Mouse (Mus musculus) liver, embryonic 15.5 days (tissue): ENCODE measurements around the gene Polr2b. TPM values are rescaled to one million over a fixed set of nuclear protein-coding genes. Genes with fewer than 3 reads are reported as not detected.

Experiments
- ATAC-seq: fragments of 200-750 bp; cut with Nextera tagmentation; 2 replicates; pipeline ENCODE4 v1.8.0; 2017; ENCODE audit warnings: moderate number of reproducible peaks, mild to moderate bottlenecking, moderate library complexity; ENCODE audit not compliant: insufficient read depth
- H3K27ac ChIP-seq: fragments of 300-500 bp; sonication (generic); replicated peaks from 2 replicates; pipeline ENCODE4 v1.5.1; 2015; ENCODE audit warnings: mild to moderate bottlenecking, inconsistent platforms
- H3K27me3 ChIP-seq: fragments of 300-500 bp; sonication (generic); 2 replicates; pipeline ENCODE4 v1.6.1; 2015; ENCODE audit warnings: mild to moderate bottlenecking, inconsistent platforms
- H3K36me3 ChIP-seq: fragments of 300-500 bp; sonication (generic); replicated peaks from 2 replicates; pipeline ENCODE4 v1.6.1; 2015; ENCODE audit warnings: moderate library complexity, mild to moderate bottlenecking, inconsistent platforms
- H3K4me1 ChIP-seq: fragments of 300-500 bp; sonication (generic); replicated peaks from 2 replicates; pipeline ENCODE4 v1.6.1; 2015; ENCODE audit warnings: inconsistent platforms
- H3K4me2 ChIP-seq: fragments of 300-500 bp; sonication (generic); 2 replicates; pipeline ENCODE4 v1.6.1; 2015; ENCODE audit warnings: moderate library complexity, mild to moderate bottlenecking, inconsistent platforms
- H3K4me3 ChIP-seq: fragments of 300-500 bp; sonication (generic); replicated peaks from 2 replicates; pipeline ENCODE4 v1.5.1; 2015; ENCODE audit warnings: mild to moderate bottlenecking, inconsistent platforms
- H3K9ac ChIP-seq: fragments of 300-500 bp; sonication (generic); 2 replicates; pipeline ENCODE4 v1.6.1; 2015; ENCODE audit warnings: moderate library complexity, mild to moderate bottlenecking, inconsistent platforms
- H3K9me3 ChIP-seq: fragments of 300-500 bp; sonication (generic); replicated peaks from 2 replicates; pipeline ENCODE4 v1.6.1; 2016; ENCODE audit warnings: inconsistent platforms
- WGBS: fragments of 180-500 bp; shearing (Covaris S2); methylation state at CpG from one replicate; pipeline ENCODE4 v1.1.7; 2015; ENCODE audit warnings: mixed read lengths; ENCODE audit not compliant: insufficient replicate concordance; 5-methylcytosine and 5-hydroxymethylcytosine counted together
- microRNA-seq: library from miRNA; unstranded; fragments of <30 nt; microRNA quantifications from one replicate; pipeline ENCODE4, GENCODE M21; 2016
- polyA plus RNA-seq: library from polyadenylated mRNA; unstranded; fragments of >200 nt; fragmentation: Nextera tagmentation; extraction: Ambion mirVana; gene quantifications from 2 replicates; pipeline ENCODE4 v1.2.1, GENCODE M21; 2015

The Polr2b gene
- polyA plus RNA-seq, 1 experiment from 2014 or later: 26.0 TPM

DNA sequence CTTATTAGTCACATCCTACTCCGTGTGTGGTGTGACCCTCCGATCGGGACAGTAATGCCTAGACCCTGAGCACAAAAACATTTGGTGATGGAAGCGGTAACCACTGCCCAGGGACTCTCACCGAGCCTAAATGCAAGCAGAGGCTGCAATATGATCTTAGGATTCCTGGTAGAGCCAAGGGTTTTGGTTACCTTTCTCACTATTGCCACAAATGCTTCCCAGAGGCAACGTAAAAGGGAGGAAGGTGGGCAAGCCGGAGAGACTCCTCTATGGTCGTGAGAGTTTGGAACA is 77.4 kb downstream of the Polr2b start:
- 65% methylated on average over 8 of the region's 8 CpGs for WGBS
- Histone ChIP-seq H3K4me2 (no peak overlapping the region), H3K27me3 (no peaks in the 10 kb centered on the region), H3K9ac (no peak overlapping the region), H3K9me3 (no peaks in the 10 kb centered on the region), H3K27ac (no peak overlapping the region), H3K36me3 (no peaks in the 10 kb centered on the region), H3K4me1 (peaks cover 9% of the 10 kb centered on the region; the same call in 1 of the 2 replicates), H3K4me3 (no peak overlapping the region)
- no peak for ATAC-seq

DNA sequence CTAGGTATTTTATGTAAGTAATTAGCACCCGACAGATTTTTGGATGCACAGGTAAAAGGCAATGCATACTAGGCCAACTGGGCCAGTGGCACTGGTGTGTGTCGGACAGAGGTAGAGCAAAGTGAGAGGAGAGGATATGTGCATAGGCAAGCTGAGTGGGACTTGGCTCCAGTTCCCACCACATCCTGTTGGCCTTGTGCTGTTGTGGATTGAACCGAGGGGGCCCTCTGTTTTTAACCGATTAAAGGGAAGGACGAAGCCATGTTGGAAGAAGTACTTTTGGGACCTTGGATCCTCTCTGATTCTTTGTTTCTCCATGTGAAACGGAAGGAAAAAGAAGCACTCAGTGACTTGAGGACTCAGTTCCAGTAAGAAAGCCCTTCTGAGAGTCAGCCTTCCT is 78.4 kb downstream of the Polr2b start:
- Histone ChIP-seq H3K27ac (no peak overlapping the region), H3K9ac (no peak overlapping the region), H3K4me3 (no peak overlapping the region), H3K9me3 (no peaks in the 10 kb centered on the region), H3K27me3 (no peaks in the 10 kb centered on the region), H3K4me2 (no peak overlapping the region), H3K4me1 (peaks cover 9% of the 10 kb centered on the region; the same call in 1 of the 2 replicates), H3K36me3 (no peaks in the 10 kb centered on the region)
- WGBS: 55% methylated on average over 6 of the region's 6 CpGs
- no peak for ATAC-seq

DNA sequence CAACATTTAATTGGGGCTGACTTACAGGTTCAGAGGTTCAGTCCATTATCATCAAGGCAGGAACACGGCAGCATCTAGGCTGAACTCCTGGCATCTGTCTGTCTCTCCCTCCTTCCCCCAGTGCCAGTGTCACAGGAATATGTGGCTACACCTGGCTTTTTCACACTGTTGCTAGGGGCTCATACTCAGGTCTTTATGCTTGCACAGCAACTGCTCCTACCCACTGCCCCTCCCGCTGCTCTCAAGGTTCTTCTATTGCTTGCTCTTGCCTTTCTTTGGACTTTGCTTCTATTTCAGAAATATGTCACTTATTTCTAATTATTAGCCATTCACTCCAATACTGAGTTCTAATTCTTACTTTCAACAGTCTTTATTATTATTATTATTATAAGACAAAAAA is 80.3 kb downstream of the Polr2b start:
- no peak overlapping the region for H3K9ac ChIP-seq
- H3K4me1 ChIP-seq: 0 out of 2 replicates have a peak, but pooled peaks cover 1% of the 10 kb centered on the region
- no peaks in the 10 kb centered on the region for H3K9me3 ChIP-seq
- ATAC-seq: no peak
- no peaks in the 10 kb centered on the region for H3K36me3 ChIP-seq
- H3K27me3 ChIP-seq: no peaks in the 10 kb centered on the region
- no peak overlapping the region for H3K4me2 ChIP-seq
- H3K4me3 ChIP-seq: no peak overlapping the region
- 63% methylated on average over 2 of the region's 2 CpGs for WGBS
- H3K27ac ChIP-seq: no peak overlapping the region

DNA sequence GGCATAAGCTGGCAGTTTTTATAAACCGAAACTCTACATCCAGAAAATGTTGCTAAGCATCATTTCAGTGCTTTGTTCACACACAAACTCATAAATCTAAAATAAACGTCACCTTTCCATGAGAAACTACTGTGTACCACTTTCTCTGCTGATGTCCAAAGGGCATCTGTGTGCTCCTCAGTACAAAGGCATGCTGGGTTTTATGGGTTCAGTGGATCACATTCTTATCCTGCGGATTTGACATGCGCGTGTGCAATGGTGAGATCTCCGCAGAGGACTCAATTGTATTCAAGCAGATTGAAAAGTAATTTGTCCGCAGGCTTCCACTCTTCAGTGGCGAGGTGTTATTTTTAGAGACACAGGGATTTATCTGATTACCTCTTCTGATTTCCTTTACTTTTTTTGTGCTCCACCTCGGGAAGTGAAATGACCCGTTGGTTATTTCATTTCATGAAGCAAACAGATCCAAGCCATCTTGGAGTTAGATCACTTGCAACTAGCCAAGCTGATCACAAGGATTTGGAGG is 83.2 kb downstream of the Polr2b start:
- ATAC-seq: no peak
- H3K36me3 ChIP-seq: no peaks in the 10 kb centered on the region
- no peak overlapping the region for H3K4me2 ChIP-seq
- no peak overlapping the region for H3K4me3 ChIP-seq
- 72% methylated on average over 10 of the region's 10 CpGs for WGBS
- no peaks in the 10 kb centered on the region for H3K9me3 ChIP-seq
- no peaks in the 10 kb centered on the region for H3K4me1 ChIP-seq
- H3K27ac ChIP-seq: no peak overlapping the region
- no peak overlapping the region for H3K9ac ChIP-seq
- no peaks in the 10 kb centered on the region for H3K27me3 ChIP-seq

DNA sequence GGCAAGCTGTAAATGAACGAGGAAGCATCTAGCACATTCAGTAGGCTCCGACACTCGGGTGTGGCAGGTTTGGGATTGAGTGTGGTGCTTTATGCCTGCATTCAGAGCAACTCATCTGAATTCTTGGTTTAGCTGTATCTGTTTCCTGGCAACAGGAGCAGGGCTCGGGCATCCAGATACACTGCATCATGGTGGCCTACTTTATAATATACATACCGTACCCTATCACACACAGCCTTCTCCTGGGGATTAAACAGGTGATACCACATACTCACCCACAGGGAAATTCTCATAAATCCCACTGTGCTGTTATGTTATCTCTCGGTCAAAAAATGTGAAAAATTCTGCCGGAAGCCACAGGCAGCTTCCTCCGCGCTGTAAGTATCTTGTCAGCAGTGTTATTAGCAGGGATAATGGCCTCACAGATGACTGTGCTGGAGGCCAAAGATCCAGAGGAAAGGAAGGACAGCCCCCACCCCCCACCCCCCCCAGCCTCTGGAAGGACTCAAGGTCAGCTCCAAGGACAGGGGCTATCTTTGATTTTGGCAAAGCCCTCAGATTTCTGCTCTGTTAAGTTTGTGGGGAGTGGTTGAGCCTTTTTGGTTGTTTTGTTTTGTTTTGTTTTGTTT is 84.2 kb downstream of the Polr2b start:
- H3K4me3 ChIP-seq: no peak overlapping the region
- H3K4me2 ChIP-seq: no peak overlapping the region
- H3K4me1 ChIP-seq: no peaks in the 10 kb centered on the region
- H3K27ac ChIP-seq: no peak overlapping the region
- H3K36me3 ChIP-seq: no peaks in the 10 kb centered on the region
- no peaks in the 10 kb centered on the region for H3K9me3 ChIP-seq
- ATAC-seq: no peak
- H3K9ac ChIP-seq: no peak overlapping the region
- 56% methylated on average over 9 of the region's 9 CpGs for WGBS
- H3K27me3 ChIP-seq: no peaks in the 10 kb centered on the region

DNA sequence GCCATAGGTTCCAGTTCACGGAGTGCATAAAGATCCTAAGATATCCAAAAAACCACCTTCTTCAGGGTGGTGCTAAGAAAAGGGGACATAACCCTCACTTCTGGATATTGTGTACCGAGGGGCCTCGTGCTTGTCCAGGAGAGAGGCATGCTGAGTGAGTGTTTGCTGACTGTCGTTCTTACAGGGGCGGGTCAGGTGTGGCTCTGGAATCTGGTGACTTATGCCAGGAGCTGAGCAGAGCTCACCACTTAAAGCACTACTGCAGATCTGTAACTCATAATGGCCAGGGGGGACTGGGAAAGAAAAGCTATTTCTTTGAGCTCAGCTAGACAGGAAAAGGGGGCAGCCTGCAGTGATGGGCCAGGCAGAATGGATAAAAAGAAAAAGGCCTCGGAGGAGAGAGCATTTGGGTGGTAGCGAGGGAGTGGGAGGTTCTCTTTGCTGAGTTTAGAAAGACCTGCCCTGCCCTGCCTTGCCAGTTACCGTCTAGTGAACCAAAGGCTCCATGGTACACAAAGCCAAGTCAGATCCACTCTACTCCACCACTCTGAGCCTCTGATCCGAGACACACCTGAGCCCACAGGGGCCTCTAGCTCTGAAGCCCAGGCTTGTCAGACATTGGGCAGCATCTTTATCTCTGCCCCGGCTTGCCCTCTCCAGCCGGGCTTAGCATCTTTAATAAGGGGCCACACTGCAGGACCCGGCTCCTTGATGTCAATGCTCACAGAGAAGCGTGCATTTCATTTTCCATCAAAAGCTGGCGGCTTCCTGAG is 88.5 kb downstream of the Polr2b start:
- no peaks in the 10 kb centered on the region for H3K27me3 ChIP-seq
- no peak overlapping the region for H3K9ac ChIP-seq
- ATAC-seq: no peak
- 61% methylated on average over 14 of the region's 14 CpGs for WGBS
- H3K4me1 ChIP-seq: no peaks in the 10 kb centered on the region
- no peaks in the 10 kb centered on the region for H3K9me3 ChIP-seq
- H3K36me3 ChIP-seq: no peaks in the 10 kb centered on the region
- H3K4me2 ChIP-seq: no peak overlapping the region
- no peak overlapping the region for H3K4me3 ChIP-seq
- H3K27ac ChIP-seq: no peak overlapping the region

Small RNA genes lying within 50 kb of the gene (microRNA-seq; reads per million reads assigned to microRNA genes)
- gene Mir5098: not detected

Other genes with a start within 250 kb of the Polr2b start
- gene Hopx, start 195.0 kb upstream of the Polr2b start, polyA plus RNA-seq: 0.13 and 0.28 TPM in 2 replicates
- 0.21 TPM in 1 of 2 replicates, not detected in the other for gene Spink2, start 98.7 kb upstream of the Polr2b start, polyA plus RNA-seq
- 6.4 and 6.8 TPM in 2 replicates for gene Rest, start 44.7 kb upstream of the Polr2b start, polyA plus RNA-seq
- gene Noa1, start 63 bp upstream of the Polr2b start, polyA plus RNA-seq: 18.1 and 18.2 TPM in 2 replicates
- 24.3 and 30.7 TPM in 2 replicates for gene Igfbp7, start 97.9 kb downstream of the Polr2b start, polyA plus RNA-seq